Mouse (Mus musculus): ENCODE data around the gene Med13l. TPM values are rescaled to one million over a fixed set of nuclear protein-coding genes. Genes with fewer than 3 reads are reported as not detected.

The Med13l gene
- polyA plus RNA-seq, 1 experiment from 2014 or later: 12.9 TPM

- H3K27ac ChIP-seq (replicated peaks): no peak overlapping the region
- no peak overlapping the region for H3K4me2 ChIP-seq
- no peak overlapping the region for H3K9ac ChIP-seq
- no peak overlapping the region for H3K4me3 ChIP-seq
- peaks cover 80% of the 10 kb centered on the region for H3K36me3 ChIP-seq
- H3K9me3 ChIP-seq: peaks cover 7% of the 10 kb centered on the region
- peak; percentile 56; the same call in 1 of the 2 replicates for ATAC-seq (ENCODE audit: low read depth)
- 65% methylated on average over 1 of the region's 1 CpGs for WGBS
- H3K4me1 ChIP-seq (replicated peaks): no peaks in the 10 kb centered on the region
- H3K27me3 ChIP-seq: no peaks in the 10 kb centered on the region
These were observed 177.1 kb downstream of the Med13l start for GRCm38 (mm10) chr5:118737548-118737947.

GRCm38 (mm10) chr5:118743067-118743466, 182.6 kb downstream of the Med13l start:
- no peaks in the 10 kb centered on the region for H3K4me1 ChIP-seq (replicated peaks)
- H3K27me3 ChIP-seq: no peaks in the 10 kb centered on the region
- ATAC-seq (ENCODE audit: low read depth): no peak
- peaks cover 96% of the 10 kb centered on the region for H3K36me3 ChIP-seq
- H3K4me3 ChIP-seq: no peak overlapping the region
- no peak overlapping the region for H3K4me2 ChIP-seq
- H3K9ac ChIP-seq: no peak overlapping the region
- 94% methylated on average over 2 of the region's 2 CpGs for WGBS
- H3K9me3 ChIP-seq: peaks cover 7% of the 10 kb centered on the region
- no peak overlapping the region for H3K27ac ChIP-seq (replicated peaks)

GRCm38 (mm10) chr5:118747026-118747425, 186.5 kb downstream of the Med13l start:
- Histone ChIP-seq H3K4me3 (no peak overlapping the region), H3K27me3 (no peaks in the 10 kb centered on the region), H3K4me2 (no peak overlapping the region), H3K9me3 (no peaks in the 10 kb centered on the region), H3K9ac (no peak overlapping the region), H3K4me1 (replicated peaks) (no peaks in the 10 kb centered on the region), H3K27ac (replicated peaks) (no peak overlapping the region), H3K36me3 (peaks cover 95% of the 10 kb centered on the region)
- 93% methylated on average over 10 of the region's 10 CpGs for WGBS
- no peak for ATAC-seq (ENCODE audit: low read depth)

GRCm38 (mm10) chr5:118751446-118752179, 191.1 kb downstream of the Med13l start:
- no peak for ATAC-seq (ENCODE audit: low read depth)
- Histone ChIP-seq H3K9me3 (no peaks in the 10 kb centered on the region), H3K27me3 (no peaks in the 10 kb centered on the region), H3K4me3 (no peak overlapping the region), H3K9ac (no peak overlapping the region), H3K4me1 (replicated peaks) (no peaks in the 10 kb centered on the region; the same call in 1 of the 2 replicates), H3K36me3 (peaks cover 96% of the 10 kb centered on the region), H3K4me2 (no peak overlapping the region), H3K27ac (replicated peaks) (no peak overlapping the region)
- WGBS: 70% methylated on average over 13 of the region's 13 CpGs

GRCm38 (mm10) chr5:118752868-118753267, 192.4 kb downstream of the Med13l start:
- Histone ChIP-seq H3K4me1 (replicated peaks) (no peaks in the 10 kb centered on the region; the same call in 1 of the 2 replicates), H3K36me3 (peaks cover 98% of the 10 kb centered on the region), H3K27me3 (no peaks in the 10 kb centered on the region), H3K9ac (no peak overlapping the region), H3K4me2 (no peak overlapping the region), H3K27ac (replicated peaks) (no peak overlapping the region), H3K4me3 (no peak overlapping the region), H3K9me3 (no peaks in the 10 kb centered on the region)
- ATAC-seq (ENCODE audit: low read depth): no peak
- 89% methylated on average over 3 of the region's 3 CpGs for WGBS

GRCm38 (mm10) chr5:118753471-118754044, 193.1 kb downstream of the Med13l start:
- no peak overlapping the region for H3K9ac ChIP-seq
- 74% methylated on average over 10 of the region's 10 CpGs for WGBS

GRCm38 (mm10) chr5:118754191-118754759, 193.8 kb downstream of the Med13l start:
- Histone ChIP-seq H3K4me1 (replicated peaks) (no peaks in the 10 kb centered on the region; the same call in 1 of the 2 replicates), H3K36me3 (peaks cover 99% of the 10 kb centered on the region), H3K27me3 (no peaks in the 10 kb centered on the region), H3K4me2 (no peak overlapping the region), H3K27ac (replicated peaks) (no peak overlapping the region; the same call in 1 of the 2 replicates), H3K9me3 (no peaks in the 10 kb centered on the region), H3K9ac (no peak overlapping the region), H3K4me3 (no peak overlapping the region)
- WGBS: 69% methylated on average over 4 of the region's 4 CpGs
- ATAC-seq (ENCODE audit: low read depth): no peak

More at GRCm38 (mm10) chr5:118753471-118754044, 193.1 kb downstream of the Med13l start:
- Histone ChIP-seq H3K27me3 (no peaks in the 10 kb centered on the region), H3K27ac (replicated peaks) (no peak overlapping the region; the same call in none of the 2 replicates), H3K4me3 (no peak overlapping the region), H3K9me3 (no peaks in the 10 kb centered on the region), H3K36me3 (peaks cover 99% of the 10 kb centered on the region), H3K4me2 (no peak overlapping the region), H3K4me1 (replicated peaks) (no peaks in the 10 kb centered on the region; the same call in 1 of the 2 replicates)
- ATAC-seq (ENCODE audit: low read depth): no peak

- Histone ChIP-seq H3K36me3 (peaks cover 99% of the 10 kb centered on the region), H3K9ac (no peak overlapping the region), H3K27me3 (no peaks in the 10 kb centered on the region), H3K4me3 (no peak overlapping the region), H3K9me3 (no peaks in the 10 kb centered on the region), H3K4me1 (replicated peaks) (no peaks in the 10 kb centered on the region; the same call in 1 of the 2 replicates), H3K4me2 (no peak overlapping the region), H3K27ac (replicated peaks) (no peak overlapping the region)
- ATAC-seq (ENCODE audit: low read depth): no peak
- 79% methylated on average over 2 of the region's 2 CpGs for WGBS
These were observed 195.6 kb downstream of the Med13l start for GRCm38 (mm10) chr5:118756078-118756477.

GRCm38 (mm10) chr5:118757396-118758301, 197.2 kb downstream of the Med13l start:
- no peaks in the 10 kb centered on the region; the same call in 1 of the 2 replicates for H3K4me1 ChIP-seq (replicated peaks)
- no peak overlapping the region for H3K4me2 ChIP-seq
- 78% methylated on average over 17 of the region's 17 CpGs for WGBS
- no peak overlapping the region for H3K9ac ChIP-seq
- no peaks in the 10 kb centered on the region for H3K9me3 ChIP-seq
- no peak overlapping the region for H3K4me3 ChIP-seq
- H3K27ac ChIP-seq (replicated peaks): no peak overlapping the region
- no peak for ATAC-seq (ENCODE audit: low read depth)
- no peaks in the 10 kb centered on the region for H3K27me3 ChIP-seq
- H3K36me3 ChIP-seq: peaks cover 100% of the 10 kb centered on the region

- Histone ChIP-seq H3K27me3 (no peaks in the 10 kb centered on the region), H3K4me3 (no peak overlapping the region), H3K9ac (no peak overlapping the region), H3K36me3 (peaks cover 84% of the 10 kb centered on the region), H3K27ac (replicated peaks) (no peak overlapping the region), H3K9me3 (no peaks in the 10 kb centered on the region), H3K4me2 (no peak overlapping the region), H3K4me1 (replicated peaks) (no peaks in the 10 kb centered on the region)
- ATAC-seq (ENCODE audit: low read depth): no peak
- 93% methylated on average over 10 of the region's 10 CpGs for WGBS
These were observed 200.5 kb downstream of the Med13l start for GRCm38 (mm10) chr5:118760986-118761385.

- no peak; the same call in 1 of the 2 replicates for ATAC-seq (ENCODE audit: low read depth)
- Histone ChIP-seq H3K4me2 (no peak overlapping the region), H3K36me3 (peaks cover 71% of the 10 kb centered on the region), H3K9ac (no peak overlapping the region), H3K9me3 (no peaks in the 10 kb centered on the region), H3K4me3 (no peak overlapping the region), H3K27me3 (no peaks in the 10 kb centered on the region), H3K4me1 (replicated peaks) (0 out of 2 replicates have a peak, but pooled peaks cover 1% of the 10 kb centered on the region), H3K27ac (replicated peaks) (no peak overlapping the region)
- 91% methylated on average over 18 of the region's 18 CpGs for WGBS
These were observed 202.2 kb downstream of the Med13l start for GRCm38 (mm10) chr5:118762499-118763185.
